Mouse (Mus musculus) retina, postnatal 1 day (tissue): Measurements from ENCODE around the gene Mmrn2.
"Not testable (repeated sequence)": the region's sequence is repeated elsewhere in the genome, so short reads cannot be mapped to it uniquely, and the experiment has no call there.

Source experiments
- DNase-seq: peaks from one replicate; pipeline ENCODE4 v3.0.0-alpha.2; 2012

Gene Mmrn2

DNA sequence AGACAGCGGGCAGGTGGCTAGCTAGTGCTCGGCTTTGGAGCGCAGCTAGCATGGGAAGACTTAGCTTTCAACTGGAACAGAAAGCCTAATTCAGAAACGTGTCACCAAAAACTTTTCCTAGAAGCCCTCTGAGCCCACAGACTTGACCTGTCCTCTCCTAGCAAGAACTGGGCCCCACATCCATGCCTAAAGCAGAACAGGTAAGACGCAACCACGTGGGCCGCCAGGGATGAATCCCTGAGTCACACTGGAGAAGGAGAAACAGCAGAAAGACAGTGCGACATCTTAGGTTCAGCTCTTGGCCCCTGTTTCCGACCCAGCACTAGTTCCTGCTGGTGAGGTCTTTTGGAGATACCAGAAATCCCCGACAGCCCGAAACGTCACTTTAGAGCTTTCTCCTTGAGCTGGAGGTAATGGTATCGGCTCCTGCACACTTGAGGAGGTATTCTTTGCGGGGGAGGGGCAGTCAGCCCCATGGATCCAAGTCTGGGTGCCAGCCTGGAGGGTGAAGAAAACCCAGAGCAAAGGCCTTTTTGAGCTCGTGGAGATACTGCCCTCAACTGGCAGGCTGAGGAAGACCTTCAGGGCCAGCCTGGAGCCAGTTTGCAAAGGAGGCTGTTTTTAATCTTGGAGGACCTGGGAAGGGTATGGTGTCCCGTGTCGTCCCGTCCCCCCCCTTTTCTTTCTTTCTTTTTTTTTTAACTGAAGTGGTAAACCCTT is 12.4 kb upstream of the Mmrn2 start:
- DNase-seq, result peak; percentile 81

- DNase-seq, result peak; percentile 74
Observed at GRCm38 (mm10) chr14:34363490-34364253, 11.6 kb upstream of the Mmrn2 start.

DNA sequence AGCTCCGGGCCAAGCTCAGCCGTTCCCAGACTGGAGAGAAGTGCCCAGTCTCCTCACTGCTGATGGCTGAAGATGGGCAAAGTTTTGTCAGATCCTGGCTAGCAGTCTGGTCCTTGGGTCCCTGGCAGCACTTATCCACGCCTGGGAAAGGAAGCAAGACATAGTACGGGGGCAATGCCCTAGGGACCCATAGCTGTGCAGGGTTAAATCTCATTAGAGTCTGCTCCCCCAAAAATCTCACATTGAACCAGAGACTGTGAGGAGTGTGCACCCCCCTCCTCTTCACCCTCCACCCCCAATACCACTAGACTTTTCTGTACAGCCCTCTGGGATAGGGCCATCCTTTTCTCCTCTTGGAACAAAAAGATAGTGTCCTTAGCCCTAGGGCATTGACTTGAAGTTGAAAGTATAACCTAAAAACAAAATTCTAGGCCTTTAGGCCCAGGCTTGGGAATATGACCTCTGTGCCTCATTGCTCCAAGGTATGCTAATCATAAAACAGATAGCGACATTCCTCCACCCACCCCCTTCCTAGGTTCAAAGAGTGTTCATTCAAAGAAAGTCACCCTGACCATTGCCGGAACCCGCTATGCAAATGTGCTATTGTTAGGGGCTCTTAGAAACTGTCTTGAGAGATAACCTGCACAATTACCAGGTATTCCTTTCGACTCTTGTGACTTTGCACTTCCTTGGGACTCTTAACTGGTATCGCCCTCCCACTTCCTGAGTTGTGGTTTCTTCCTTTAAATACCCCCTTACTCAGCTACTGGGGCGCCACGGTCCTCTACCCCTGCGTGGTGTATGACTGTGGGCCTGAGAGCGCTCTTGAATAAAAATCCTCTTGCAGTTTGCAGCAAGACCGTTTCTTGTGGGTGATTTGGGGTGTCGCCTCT is 10.8 kb upstream of the Mmrn2 start:
- DNase-seq, result not testable (repeated sequence)

GRCm38 (mm10) chr14:34365147-34365507 is 10.1 kb upstream of the Mmrn2 start:
- no peak for DNase-seq

DNA sequence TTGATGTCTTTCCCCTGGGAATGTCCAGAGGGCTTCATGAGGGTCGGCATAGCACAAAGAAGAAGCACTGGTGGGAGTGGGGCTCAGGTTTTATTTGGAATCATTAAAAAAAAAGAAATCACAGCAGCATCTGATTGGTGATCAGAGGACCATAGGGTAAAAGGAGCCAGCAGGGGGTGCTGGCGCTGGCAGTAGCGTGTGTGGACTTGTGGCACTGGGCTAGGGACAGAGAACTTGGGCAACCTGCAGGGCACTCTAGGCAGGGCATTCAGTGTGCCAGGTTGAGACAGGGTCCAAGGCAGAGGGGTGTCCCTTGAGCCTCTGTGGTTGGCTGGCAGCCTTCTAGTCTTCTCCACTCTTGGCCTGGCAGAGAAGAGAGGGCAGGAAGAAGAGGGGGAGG is 5.1 kb upstream of the Mmrn2 start:
- no peak for DNase-seq

DNA sequence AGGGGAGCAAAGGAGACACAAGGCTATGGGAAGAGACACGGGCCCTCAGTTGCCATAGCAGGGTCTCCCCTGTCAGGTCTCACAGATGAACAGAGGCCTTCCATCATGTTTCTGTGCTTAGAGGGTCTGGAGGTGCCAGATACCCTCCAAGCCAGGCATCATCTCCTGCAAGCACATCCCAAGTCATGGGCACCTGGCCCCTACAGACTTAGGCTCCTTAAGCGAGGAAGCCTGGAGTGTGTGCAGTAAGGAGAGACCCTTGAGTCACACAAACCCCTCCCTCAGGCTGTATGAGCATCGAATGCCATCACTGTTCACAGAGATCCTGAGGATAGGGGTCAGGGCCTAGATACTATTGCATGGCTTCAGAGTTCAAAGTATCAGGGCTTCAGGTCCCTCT is 4.3 kb upstream of the Mmrn2 start:
- no peak for DNase-seq

DNA sequence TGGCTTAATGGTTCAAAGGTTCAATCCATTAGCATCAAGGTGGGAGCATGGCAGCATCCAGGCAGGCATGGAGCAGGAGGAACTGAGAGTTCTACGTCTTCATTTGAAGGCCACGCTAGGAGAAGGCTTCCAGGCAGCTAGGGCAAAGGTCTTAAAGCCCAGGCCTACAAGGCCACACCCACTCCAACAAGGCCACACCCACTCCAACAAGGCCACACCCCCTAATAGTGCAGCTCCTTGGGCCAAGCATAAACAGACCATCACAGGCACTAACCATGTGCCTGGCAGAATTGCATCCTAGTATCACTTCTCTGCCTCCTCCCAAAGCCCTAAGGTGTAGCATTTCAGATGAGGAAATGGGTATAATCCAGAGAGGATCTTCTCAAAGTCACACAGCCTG is 3.5 kb upstream of the Mmrn2 start:
- no peak for DNase-seq

DNA sequence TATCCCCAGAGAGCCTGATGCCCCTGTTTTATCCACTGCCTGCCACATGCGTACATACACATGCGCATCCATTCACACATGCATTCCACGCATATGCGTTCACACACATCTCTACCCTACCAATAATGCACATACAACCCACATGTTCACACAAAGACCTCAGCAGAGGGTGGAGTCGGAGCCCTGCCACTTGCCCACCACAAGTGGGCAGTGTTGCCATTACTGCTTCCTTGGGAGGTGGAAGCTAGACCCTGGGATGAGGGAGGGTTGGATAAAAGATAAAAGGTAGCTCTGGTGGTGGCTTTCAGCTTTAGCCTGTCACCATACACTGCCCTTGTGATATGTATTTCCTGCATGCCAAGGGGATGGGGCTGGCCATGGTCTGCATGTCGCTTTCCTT is 2.6 kb upstream of the Mmrn2 start:
- peak; percentile 64 for DNase-seq

- no peak for DNase-seq
Observed at GRCm38 (mm10) chr14:34373581-34373980, 1.7 kb upstream of the Mmrn2 start.

- DNase-seq, result peak; percentile 35
Observed at GRCm38 (mm10) chr14:34374577-34374976, 688 bp upstream of the Mmrn2 start, which contains the start of gene Sncg. TSS of gene Sncg (minus strand) at chr14:34374789.

GRCm38 (mm10) chr14:34375941-34376340 is 676 bp downstream of the Mmrn2 start:
- DNase-seq, result no peak

- no peak for DNase-seq
Observed at GRCm38 (mm10) chr14:34377121-34377520, 1.9 kb downstream of the Mmrn2 start.

DNA sequence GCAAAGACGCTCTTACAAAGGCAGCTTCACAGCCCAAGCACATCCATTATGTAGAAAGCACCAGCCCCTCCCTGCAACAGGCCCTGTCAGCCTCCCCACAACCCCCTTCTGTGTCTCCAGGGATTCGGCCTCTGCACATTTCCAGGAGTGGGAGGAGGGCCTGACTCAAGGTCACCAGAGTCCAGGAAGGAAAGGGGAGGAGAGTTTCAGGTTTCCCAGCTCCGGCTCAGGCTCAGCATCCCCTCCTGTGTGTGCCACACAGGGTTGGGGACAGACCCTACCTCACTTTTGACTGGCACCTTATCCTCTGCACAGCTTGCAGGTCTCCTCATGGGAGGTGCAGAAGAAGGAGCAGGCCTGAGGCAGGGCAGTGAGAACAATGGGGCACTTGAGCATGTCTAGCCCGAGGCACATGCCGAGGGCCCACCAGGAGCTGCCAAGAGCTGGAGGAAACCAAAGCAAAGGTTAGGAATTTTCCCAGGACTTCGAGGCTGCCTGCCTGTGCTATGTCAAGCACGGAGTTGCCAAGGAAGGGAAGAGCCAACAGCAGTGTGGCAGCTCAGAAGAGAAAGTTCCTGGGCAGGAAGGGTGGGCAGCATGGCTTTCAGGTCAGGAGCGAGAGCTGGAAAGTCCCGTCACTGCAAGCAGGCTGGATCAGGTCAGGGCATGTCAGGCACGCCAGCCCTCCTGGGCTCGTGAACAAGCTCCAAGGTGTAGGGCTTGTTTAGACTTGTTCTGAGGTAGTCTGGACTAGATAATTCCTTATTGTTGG is 3.5 kb downstream of the Mmrn2 start:
- DNase-seq, result peak; percentile 40

DNA sequence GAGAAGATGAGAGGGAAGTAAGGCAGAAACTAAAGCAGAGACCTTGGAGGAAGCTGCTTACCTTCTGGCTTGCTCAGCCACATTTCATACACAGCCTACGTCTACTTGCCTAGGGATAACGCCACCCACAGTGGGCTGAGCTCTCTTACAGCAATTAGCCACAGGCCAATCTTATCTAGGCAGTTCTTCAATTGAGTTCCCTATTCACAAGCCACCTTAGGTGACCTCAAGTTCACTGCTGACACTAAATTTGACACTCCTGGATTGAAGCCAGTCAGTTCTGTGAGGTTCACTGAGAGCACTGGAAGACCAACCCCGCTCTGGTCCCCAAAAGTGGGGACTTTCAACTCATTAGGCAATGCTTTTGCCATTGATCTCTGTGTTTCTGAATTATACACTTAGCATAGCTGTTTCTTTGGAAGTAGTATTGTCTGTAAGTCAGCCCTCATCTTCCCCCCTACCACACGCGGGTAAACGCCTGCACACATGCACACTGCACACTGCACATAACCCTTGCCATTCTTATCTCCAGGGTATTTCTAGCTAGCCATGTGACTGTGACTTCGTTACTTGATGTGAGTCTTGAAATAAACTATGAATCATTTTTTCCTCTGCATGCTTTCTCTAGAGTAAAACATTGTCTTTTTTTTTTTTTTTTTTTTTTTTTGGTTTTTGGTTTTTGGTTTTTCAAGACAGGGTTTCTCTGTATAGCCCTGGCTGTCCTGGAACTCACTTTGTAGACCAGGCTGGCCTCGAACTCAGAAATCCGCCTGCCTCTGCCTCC is 7.8 kb downstream of the Mmrn2 start:
- no peak for DNase-seq

- DNase-seq, result no peak
Observed at GRCm38 (mm10) chr14:34393295-34393694, 18.0 kb downstream of the Mmrn2 start.

DNA sequence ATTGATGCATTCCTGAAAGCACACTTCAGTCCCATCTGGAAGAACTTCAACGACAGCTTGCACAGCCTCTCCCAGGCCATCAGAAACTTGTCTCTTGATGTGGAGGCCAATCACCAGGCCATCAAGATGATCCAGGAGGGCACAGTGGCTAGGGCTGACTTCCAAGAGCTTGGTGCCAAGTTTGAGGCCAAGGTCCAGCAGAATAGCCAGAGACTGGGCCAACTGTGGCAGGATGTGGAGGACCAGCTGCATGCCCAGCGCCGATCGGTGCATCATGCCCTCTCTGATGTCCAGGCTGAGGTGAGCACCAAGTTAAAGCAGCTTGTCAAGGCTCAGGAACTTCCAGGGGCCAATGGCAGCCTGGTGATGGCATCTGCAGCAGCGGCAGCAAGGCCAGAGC is 22.6 kb downstream of the Mmrn2 start:
- DNase-seq, result no peak

GRCm38 (mm10) chr14:34398901-34399300 is 23.6 kb downstream of the Mmrn2 start:
- no peak for DNase-seq

- DNase-seq, result no peak
Observed at GRCm38 (mm10) chr14:34399301-34399700, 24.0 kb downstream of the Mmrn2 start.

- peak; percentile 17 for DNase-seq
Observed at GRCm38 (mm10) chr14:34400021-34400420, 24.8 kb downstream of the Mmrn2 start.

DNA sequence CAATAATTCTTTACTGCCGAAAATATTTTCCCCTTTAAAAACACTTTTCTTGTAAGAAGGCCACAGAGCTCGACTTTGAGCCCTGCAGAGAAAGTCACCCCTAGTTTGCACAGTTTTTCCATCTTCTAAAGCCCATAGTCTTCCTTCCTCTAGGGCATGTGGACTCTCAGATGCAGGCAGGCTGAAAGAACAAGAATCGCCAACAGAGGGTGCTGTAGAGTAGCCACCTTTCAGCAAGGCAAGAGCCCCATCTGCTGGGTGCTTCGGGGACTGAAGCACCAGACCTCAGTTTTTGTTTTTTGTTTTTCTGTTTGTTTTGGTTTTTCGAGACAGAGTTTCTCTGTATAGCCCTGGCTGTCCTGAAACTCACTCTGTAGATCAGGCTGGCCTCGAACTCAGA is 25.9 kb downstream of the Mmrn2 start:
- peak; percentile 82 for DNase-seq

- no peak for DNase-seq
Observed at GRCm38 (mm10) chr14:34402871-34403270, 27.6 kb downstream of the Mmrn2 start.

- DNase-seq, result no peak
Observed at GRCm38 (mm10) chr14:34403424-34403823, 28.2 kb downstream of the Mmrn2 start.
